Mouse (Mus musculus) natural killer cell, adult 2 months (primary cell): Measurements from ENCODE around the gene B4galt2.
A peak's percentile ranks its signal among the peaks of the same experiment; 100 is the strongest.

ENCODE experiments used
- DNase-seq, 2 experiments: peaks; one replicate each; pipeline ENCODE4 v3.0.0; 2022; ENCODE audit warnings: low spot score in 2 of 2

B4galt2 gene

GRCm38 (mm10) chr4:117870437-117870836 is 12.8 kb downstream of the B4galt2 start:
- no peak for DNase-seq

GRCm38 (mm10) chr4:117869317-117869716 is 14.0 kb downstream of the B4galt2 start:
- no peak for DNase-seq

- DNase-seq, result peak in 1 of 2 experiments; percentile 43
Observed at GRCm38 (mm10) chr4:117867823-117868222, 15.5 kb downstream of the B4galt2 start.

GRCm38 (mm10) chr4:117867000-117867399 is 16.3 kb downstream of the B4galt2 start:
- DNase-seq, result no peak

GRCm38 (mm10) chr4:117866083-117866482 is 17.2 kb downstream of the B4galt2 start:
- no peak for DNase-seq

- DNase-seq, result no peak
Observed at GRCm38 (mm10) chr4:117862823-117863222, 20.5 kb downstream of the B4galt2 start.

GRCm38 (mm10) chr4:117860570-117860969 is 22.7 kb downstream of the B4galt2 start:
- no peak for DNase-seq

- peak in 1 of 2 experiments; percentile 31 for DNase-seq
Observed at GRCm38 (mm10) chr4:117858794-117859193, 24.5 kb downstream of the B4galt2 start.

- no peak for DNase-seq
Observed at GRCm38 (mm10) chr4:117855146-117855545, 28.1 kb downstream of the B4galt2 start.

- DNase-seq, result no peak
Observed at GRCm38 (mm10) chr4:117852152-117852868, 31.0 kb downstream of the B4galt2 start.

GRCm38 (mm10) chr4:117850871-117851270 is 32.4 kb downstream of the B4galt2 start:
- no peak for DNase-seq

GRCm38 (mm10) chr4:117850176-117850575 is 33.1 kb downstream of the B4galt2 start:
- DNase-seq, result no peak

GRCm38 (mm10) chr4:117849506-117849905 is 33.8 kb downstream of the B4galt2 start:
- no peak for DNase-seq

GRCm38 (mm10) chr4:117849063-117849462 is 34.2 kb downstream of the B4galt2 start:
- no peak for DNase-seq

GRCm38 (mm10) chr4:117847011-117847410 is 36.3 kb downstream of the B4galt2 start:
- no peak for DNase-seq

- DNase-seq, result no peak
Observed at GRCm38 (mm10) chr4:117846261-117846660, 37.0 kb downstream of the B4galt2 start.

- DNase-seq, result no peak
Observed at GRCm38 (mm10) chr4:117845316-117845715, 38.0 kb downstream of the B4galt2 start.

GRCm38 (mm10) chr4:117844467-117844866 is 38.8 kb downstream of the B4galt2 start:
- DNase-seq, result no peak

GRCm38 (mm10) chr4:117843101-117843500 is 40.2 kb downstream of the B4galt2 start:
- DNase-seq, result no peak

- DNase-seq, result no peak
Observed at GRCm38 (mm10) chr4:117841566-117841965, 41.7 kb downstream of the B4galt2 start.

- no peak for DNase-seq
Observed at GRCm38 (mm10) chr4:117840821-117841220, 42.5 kb downstream of the B4galt2 start.

- no peak for DNase-seq
Observed at GRCm38 (mm10) chr4:117839366-117839765, 43.9 kb downstream of the B4galt2 start.

- no peak for DNase-seq
Observed at GRCm38 (mm10) chr4:117837271-117837670, 46.0 kb downstream of the B4galt2 start.
